Mouse (Mus musculus) limb, embryonic 15.5 days (tissue): ENCODE results near the gene Lcmt1. TPM values are rescaled to one million over a fixed set of nuclear protein-coding genes. Genes with fewer than 3 reads are reported as not detected.
A peak's percentile ranks its signal among the peaks of the same experiment; 100 is the strongest.

Experiments used
- ATAC-seq: fragments of 200-750 bp; cut with Nextera tagmentation; 2 replicates; pipeline ENCODE4 v1.8.0; 2017; ENCODE audit warnings: low read depth, moderate TSS enrichment; ENCODE audit not compliant: insufficient number of reproducible peaks, low FRiP score, low TSS enrichment
- H3K27ac ChIP-seq: fragments of 300-500 bp; sonication (generic); 2 replicates; pipeline ENCODE4 v1.5.1; 2015; ENCODE audit warnings: moderate library complexity, mild to moderate bottlenecking, inconsistent platforms
- H3K27me3 ChIP-seq: fragments of 300-500 bp; sonication (generic); 2 replicates; pipeline ENCODE4 v1.6.1; 2015; ENCODE audit warnings: inconsistent platforms
- H3K36me3 ChIP-seq: fragments of 300-500 bp; sonication (generic); 2 replicates; pipeline ENCODE4 v1.6.1; 2015; ENCODE audit warnings: inconsistent platforms
- H3K4me1 ChIP-seq: fragments of 300-500 bp; sonication (generic); 2 replicates; pipeline ENCODE4 v1.6.1; 2015; ENCODE audit warnings: inconsistent platforms
- H3K4me2 ChIP-seq: fragments of 300-500 bp; sonication (generic); 2 replicates; pipeline ENCODE4 v1.6.1; 2015; ENCODE audit warnings: mild to moderate bottlenecking, inconsistent platforms
- H3K4me3 ChIP-seq: fragments of 300-500 bp; sonication (generic); 2 replicates; pipeline ENCODE4 v1.5.1; 2015; ENCODE audit warnings: mild to moderate bottlenecking, inconsistent platforms
- H3K9ac ChIP-seq: fragments of 300-500 bp; sonication (generic); 2 replicates; pipeline ENCODE4 v1.6.1; 2015; ENCODE audit warnings: inconsistent platforms
- H3K9me3 ChIP-seq: fragments of 300-500 bp; sonication (generic); 2 replicates; pipeline ENCODE4 v1.6.1; 2016; ENCODE audit warnings: inconsistent platforms
- WGBS: fragments of 180-500 bp; shearing (Covaris S2); methylation state at CpG from one replicate; pipeline ENCODE4 v1.1.7; 2015; 5-methylcytosine and 5-hydroxymethylcytosine counted together
- polyA plus RNA-seq: library from polyadenylated mRNA; unstranded; fragments of >200 nt; fragmentation: Nextera tagmentation; extraction: Ambion mirVana; gene quantifications from 2 replicates; pipeline ENCODE4 v1.2.1, GENCODE M21; 2015

Lcmt1 gene
- polyA plus RNA-seq, 1 experiment from 2014 or later: 42.8 TPM

DNA sequence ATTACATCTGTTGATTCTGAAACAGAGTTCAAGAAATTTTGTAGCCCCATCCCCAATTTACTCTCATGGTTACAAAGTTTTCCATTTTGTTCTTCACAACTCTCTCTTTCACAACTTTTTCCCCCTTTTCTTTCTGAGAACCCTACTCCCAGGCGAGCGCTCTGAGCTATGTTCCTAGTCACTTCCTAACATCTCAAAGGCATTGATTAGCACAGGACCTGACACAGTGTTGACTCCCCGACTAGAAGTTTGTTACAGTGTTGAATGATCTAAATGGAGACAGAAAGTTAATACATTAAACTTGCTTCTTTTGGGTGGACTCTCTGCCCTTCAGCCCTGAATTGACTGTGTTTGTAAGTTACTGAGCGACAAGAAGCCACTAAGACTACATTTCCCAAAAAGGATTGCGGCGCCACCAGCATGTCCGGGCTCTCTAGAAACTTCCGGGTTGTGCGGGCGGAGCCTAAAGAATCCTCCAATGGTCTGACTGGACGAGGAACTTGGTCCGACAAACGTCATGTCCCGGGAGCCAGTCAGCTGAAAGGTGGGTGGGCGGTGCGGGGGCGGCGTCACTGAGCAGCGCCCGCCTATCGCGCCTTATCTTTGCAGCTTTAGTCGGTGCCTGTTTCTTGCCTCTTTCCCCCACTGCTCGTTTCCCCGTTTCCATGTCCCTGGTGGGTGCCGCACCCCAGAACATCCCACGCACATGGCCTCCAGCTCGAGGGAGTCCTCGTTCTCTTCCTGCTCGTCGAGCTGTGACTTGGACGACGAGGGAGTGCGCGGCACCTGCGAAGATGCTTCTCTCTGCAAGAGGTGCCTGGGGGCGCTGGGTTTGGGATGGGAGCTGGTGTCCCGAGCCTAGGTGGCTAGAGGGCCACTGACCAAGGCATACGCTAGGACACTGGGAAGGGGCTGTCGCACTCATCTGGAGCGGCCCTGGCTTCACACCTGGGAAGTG is 8.1 kb downstream of the Lcmt1 start:
- Histone ChIP-seq H3K27me3 (no peaks in the 10 kb centered on the region), H3K9ac (peak overlapping the region; percentile 67), H3K4me2 (peak overlapping the region; percentile 91), H3K9me3 (no peaks in the 10 kb centered on the region), H3K4me3 (peak overlapping the region; percentile 80), H3K27ac (peak overlapping the region; percentile 62), H3K4me1 (peaks cover 13% of the 10 kb centered on the region), H3K36me3 (no peaks in the 10 kb centered on the region)
- 4% methylated on average over 41 of the region's 41 CpGs for WGBS
- peak; percentile 99 for ATAC-seq

DNA sequence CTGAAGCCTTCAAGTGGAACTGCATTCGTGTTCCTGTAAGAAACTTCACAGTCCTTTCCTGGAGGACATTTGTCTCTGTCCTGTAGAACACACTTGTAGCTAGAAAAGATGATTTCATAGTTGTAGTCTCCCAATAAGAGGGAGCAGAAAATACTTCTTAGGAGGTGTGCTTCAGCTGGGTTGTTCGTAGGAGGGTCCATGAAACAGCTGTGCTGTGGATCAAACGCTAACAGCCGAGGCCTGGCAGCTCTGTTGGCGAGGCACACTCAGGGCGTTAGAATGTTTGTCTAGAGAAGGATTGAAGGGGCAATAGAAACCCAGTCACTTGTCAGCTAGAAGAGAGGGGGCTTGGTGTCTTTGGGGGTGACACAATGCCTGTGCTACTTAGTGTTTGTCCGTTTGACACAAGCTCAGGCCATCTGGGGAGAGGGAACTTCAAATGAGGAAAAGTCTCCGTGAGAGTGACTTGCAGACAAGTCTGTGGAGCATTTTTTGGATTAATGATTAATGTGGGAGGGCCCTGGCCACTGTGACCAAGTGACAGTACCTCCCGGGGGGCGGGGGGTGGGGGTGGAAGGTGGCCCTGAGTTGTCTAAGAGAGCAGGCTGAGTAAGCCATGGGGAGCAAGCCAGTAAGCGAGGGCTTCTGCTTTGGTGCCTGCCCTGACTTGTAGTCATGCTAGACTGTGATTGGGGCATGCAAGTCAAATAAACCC is 16.3 kb downstream of the Lcmt1 start:
- WGBS: 70% methylated on average over 11 of the region's 11 CpGs
- no peaks in the 10 kb centered on the region for H3K4me1 ChIP-seq
- no peak overlapping the region for H3K9ac ChIP-seq
- no peak for ATAC-seq
- no peak overlapping the region for H3K27ac ChIP-seq
- H3K4me2 ChIP-seq: no peak overlapping the region
- no peaks in the 10 kb centered on the region for H3K27me3 ChIP-seq
- no peaks in the 10 kb centered on the region for H3K9me3 ChIP-seq
- H3K4me3 ChIP-seq: no peak overlapping the region
- H3K36me3 ChIP-seq: peaks cover 26% of the 10 kb centered on the region

DNA sequence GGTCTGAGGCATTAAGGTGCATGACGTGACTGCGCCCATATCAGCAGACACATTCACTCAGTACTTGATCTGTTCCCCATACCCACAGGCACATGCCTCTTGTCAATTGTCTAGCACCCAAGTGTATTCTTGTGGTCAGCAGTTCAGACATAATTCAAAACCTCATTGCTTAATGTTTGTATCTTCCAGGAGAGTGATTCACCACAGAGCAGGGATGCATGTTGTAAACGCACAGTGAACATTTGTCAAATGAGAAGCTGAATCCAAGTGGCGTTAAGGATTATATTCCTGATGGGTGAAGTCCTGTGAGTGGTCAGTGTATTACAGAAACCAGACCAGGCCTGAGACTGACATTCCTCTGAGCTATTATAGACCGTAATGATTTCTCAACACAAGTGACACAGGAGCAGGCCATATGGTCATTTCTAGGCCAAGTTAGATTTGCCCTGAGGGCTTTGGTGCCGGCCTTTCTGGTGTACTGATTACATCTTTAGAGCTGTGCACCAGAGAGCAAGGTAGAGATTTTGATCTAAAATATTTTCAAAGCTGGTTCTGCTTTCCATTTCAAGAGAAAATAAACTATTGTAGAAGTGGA is 20.2 kb downstream of the Lcmt1 start:
- peaks cover 27% of the 10 kb centered on the region for H3K36me3 ChIP-seq
- WGBS: 75% methylated on average over 6 of the region's 6 CpGs

DNA sequence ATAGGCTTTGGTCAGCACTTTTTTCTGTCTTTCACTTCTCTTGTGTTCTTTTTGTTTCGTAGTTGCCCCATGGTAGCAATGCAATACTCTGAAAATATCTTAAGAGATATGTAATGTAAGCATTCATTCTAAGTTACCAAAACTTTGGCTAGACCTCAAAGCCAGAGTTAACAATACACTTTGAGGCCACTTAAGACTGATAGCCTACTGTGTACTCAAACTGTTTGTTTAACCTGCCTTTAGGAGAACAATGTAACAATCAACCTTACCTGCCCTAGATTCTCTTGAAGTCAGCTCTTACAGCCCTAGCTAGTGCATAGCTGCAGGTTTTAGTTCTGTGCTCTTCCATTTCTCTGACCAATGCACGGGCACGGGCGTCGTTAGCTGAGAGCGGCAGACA is 24.7 kb downstream of the Lcmt1 start:
- Histone ChIP-seq H3K4me1 (no peaks in the 10 kb centered on the region), H3K27ac (no peak overlapping the region), H3K9ac (no peak overlapping the region), H3K9me3 (no peaks in the 10 kb centered on the region), H3K4me2 (no peak overlapping the region), H3K36me3 (peaks cover 7% of the 10 kb centered on the region; the same call in 1 of the 2 replicates), H3K4me3 (no peak overlapping the region), H3K27me3 (no peaks in the 10 kb centered on the region)
- no peak for ATAC-seq
- WGBS: 90% methylated on average over 6 of the region's 6 CpGs

More for the DNA sequence above, 20.2 kb downstream of the Lcmt1 start:
- no peak overlapping the region for H3K4me3 ChIP-seq
- H3K9ac ChIP-seq: no peak overlapping the region
- ATAC-seq: no peak
- no peak overlapping the region for H3K27ac ChIP-seq
- H3K4me1 ChIP-seq: no peaks in the 10 kb centered on the region
- H3K9me3 ChIP-seq: no peaks in the 10 kb centered on the region
- no peaks in the 10 kb centered on the region for H3K27me3 ChIP-seq
- H3K4me2 ChIP-seq: no peak overlapping the region

DNA sequence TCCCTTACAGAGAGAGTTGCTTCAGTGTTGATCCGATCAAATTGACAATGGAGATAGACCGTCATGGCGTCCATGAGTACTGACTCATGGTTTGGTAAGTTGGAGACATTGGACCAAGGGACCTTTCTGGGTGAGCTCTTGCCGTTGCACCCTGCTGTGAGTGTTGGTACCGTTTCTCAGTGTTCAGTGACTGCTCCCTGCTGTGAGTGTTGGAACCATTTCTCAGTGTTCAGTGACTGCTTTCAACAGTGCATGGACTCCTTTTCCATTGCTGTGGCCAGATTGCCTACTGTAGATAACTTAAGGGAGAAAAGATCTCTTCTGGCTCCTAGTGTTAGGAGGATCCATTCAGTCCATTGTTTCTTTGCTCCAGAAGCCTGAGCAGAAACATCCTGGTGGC is 27.3 kb downstream of the Lcmt1 start:
- Histone ChIP-seq H3K4me2 (no peak overlapping the region), H3K9ac (no peak overlapping the region), H3K4me1 (no peaks in the 10 kb centered on the region), H3K4me3 (no peak overlapping the region), H3K27ac (no peak overlapping the region), H3K9me3 (no peaks in the 10 kb centered on the region), H3K27me3 (no peaks in the 10 kb centered on the region), H3K36me3 (0 out of 2 replicates have a peak, but pooled peaks cover 6% of the 10 kb centered on the region)
- ATAC-seq: no peak
- 92% methylated on average over 5 of the region's 5 CpGs for WGBS

DNA sequence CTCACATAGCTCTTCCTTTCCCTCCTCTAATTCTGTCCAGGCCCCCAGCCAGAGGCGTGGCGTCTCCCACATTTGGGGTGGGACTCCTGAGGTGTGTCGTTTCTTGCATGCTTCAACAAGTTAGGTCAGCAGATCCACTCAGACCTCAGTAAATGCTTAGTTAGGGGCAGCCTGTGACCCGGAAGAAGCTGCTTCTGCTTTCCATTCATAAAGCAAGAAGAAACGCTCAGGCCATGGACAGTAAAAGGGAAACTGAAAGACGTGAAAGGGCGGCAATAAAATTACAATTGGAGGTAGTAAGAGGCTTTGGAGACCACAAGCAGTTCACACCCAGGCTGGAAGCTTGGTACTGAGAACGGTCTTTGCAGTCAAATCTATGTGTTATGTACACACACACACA is 27.8 kb downstream of the Lcmt1 start:
- H3K36me3 ChIP-seq: peaks cover 10% of the 10 kb centered on the region; the same call in 1 of the 2 replicates
- H3K4me3 ChIP-seq: no peak overlapping the region
- H3K9me3 ChIP-seq: no peaks in the 10 kb centered on the region
- no peak overlapping the region for H3K4me2 ChIP-seq
- no peak overlapping the region for H3K27ac ChIP-seq
- H3K27me3 ChIP-seq: no peaks in the 10 kb centered on the region
- H3K9ac ChIP-seq: no peak overlapping the region
- 54% methylated on average over 8 of the region's 8 CpGs for WGBS
- ATAC-seq: no peak
- no peaks in the 10 kb centered on the region for H3K4me1 ChIP-seq

DNA sequence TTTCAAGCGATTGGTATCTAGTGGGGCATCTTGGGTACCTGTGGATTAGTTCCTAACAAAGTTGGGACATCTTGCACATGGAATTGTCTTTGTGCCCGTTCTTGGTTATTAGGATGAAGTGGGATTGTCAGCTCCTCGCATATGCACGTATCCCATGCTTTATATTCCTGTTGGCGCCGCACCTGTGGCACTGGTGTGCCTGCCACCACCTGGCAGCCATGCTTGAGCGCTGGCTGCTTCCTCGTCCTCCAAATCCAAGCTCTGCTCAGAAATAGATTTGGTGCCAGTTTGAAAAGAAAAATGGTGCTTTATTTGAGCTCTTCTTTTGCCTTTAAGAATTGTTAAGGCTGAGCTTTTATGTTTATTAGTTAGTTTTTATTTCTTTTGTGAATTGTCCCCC is 28.3 kb downstream of the Lcmt1 start:
- no peaks in the 10 kb centered on the region for H3K9me3 ChIP-seq
- peaks cover 15% of the 10 kb centered on the region for H3K36me3 ChIP-seq
- ATAC-seq: no peak
- H3K9ac ChIP-seq: no peak overlapping the region
- H3K4me1 ChIP-seq: no peaks in the 10 kb centered on the region
- 88% methylated on average over 8 of the region's 8 CpGs for WGBS
- no peaks in the 10 kb centered on the region for H3K27me3 ChIP-seq
- no peak overlapping the region for H3K27ac ChIP-seq
- H3K4me2 ChIP-seq: no peak overlapping the region
- H3K4me3 ChIP-seq: no peak overlapping the region

DNA sequence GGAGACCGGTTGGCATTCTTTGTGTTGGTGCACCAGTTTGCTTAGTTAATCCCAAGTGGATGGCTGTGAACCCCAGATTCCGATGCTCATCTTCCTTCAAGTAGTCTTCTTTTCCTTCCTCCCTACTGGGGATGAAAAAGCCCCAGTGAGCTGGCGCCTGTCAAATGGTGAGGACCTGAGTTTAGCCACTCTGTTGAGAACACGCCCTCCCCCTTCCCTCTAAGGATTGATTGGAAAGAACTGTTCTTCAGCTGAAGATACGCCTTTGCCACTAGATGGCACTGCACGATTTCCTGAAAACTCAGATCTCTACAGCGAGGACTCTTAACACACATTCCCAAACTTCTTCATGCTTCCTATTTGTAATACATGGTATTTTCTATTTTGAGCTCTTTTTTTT is 29.2 kb downstream of the Lcmt1 start:
- H3K27me3 ChIP-seq: no peaks in the 10 kb centered on the region
- 24% methylated on average over 7 of the region's 7 CpGs for WGBS
- no peak overlapping the region for H3K4me3 ChIP-seq
- H3K4me1 ChIP-seq: no peaks in the 10 kb centered on the region
- peaks cover 18% of the 10 kb centered on the region for H3K36me3 ChIP-seq
- no peak overlapping the region for H3K4me2 ChIP-seq
- ATAC-seq: no peak
- no peaks in the 10 kb centered on the region for H3K9me3 ChIP-seq
- H3K27ac ChIP-seq: no peak overlapping the region
- H3K9ac ChIP-seq: no peak overlapping the region

DNA sequence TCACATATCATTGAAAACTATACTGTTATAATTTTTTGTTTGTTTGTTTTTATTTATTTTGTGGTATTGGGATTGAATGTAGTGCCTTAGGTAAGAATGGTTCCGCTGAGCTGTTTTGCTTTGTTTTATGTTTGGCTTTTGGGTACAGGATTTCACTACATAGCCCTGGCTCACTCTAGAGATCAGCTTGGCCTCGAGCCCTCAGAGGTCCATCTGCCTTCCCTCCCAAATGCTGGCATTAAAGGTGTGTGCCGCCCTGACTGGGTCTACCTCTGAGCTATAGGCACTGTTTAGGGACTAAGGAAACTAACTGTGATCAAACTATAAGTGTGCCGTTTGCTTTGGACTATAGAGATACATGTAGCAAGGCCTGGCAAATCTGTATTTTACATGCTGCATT is 29.7 kb downstream of the Lcmt1 start:
- Histone ChIP-seq H3K4me2 (no peak overlapping the region), H3K9ac (no peak overlapping the region), H3K36me3 (peaks cover 22% of the 10 kb centered on the region), H3K4me1 (no peaks in the 10 kb centered on the region), H3K9me3 (no peaks in the 10 kb centered on the region), H3K4me3 (no peak overlapping the region), H3K27me3 (no peaks in the 10 kb centered on the region), H3K27ac (no peak overlapping the region)
- ATAC-seq: no peak
- whole genome bisulfite sequencing: 84% methylated on average over 4 of the region's 4 CpGs

DNA sequence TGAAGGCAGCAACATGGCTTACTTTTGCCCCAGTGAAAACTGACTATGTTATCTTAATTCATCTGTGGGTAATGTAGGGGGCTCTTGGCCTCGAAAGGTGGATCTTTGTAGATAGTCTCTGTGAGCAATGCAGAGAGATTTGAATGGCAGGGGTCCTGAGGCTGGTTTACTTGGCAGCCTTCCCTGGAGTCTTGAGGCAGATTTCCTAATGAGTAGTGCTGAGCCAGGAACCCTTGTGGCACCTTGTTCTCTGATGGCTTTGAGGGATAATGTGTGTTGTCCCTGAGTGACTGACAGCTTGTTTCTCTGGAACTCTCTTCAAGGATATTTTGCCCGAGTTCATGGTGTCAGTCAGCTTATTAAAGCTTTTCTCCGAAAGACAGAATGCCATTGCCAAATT is 31.5 kb downstream of the Lcmt1 start:
- Histone ChIP-seq H3K27ac (no peak overlapping the region), H3K9me3 (no peaks in the 10 kb centered on the region), H3K27me3 (no peaks in the 10 kb centered on the region), H3K36me3 (peaks cover 37% of the 10 kb centered on the region), H3K4me3 (no peak overlapping the region), H3K4me1 (no peaks in the 10 kb centered on the region), H3K9ac (no peak overlapping the region), H3K4me2 (no peak overlapping the region)
- no peak for ATAC-seq
- 71% methylated on average over 3 of the region's 3 CpGs for WGBS

DNA sequence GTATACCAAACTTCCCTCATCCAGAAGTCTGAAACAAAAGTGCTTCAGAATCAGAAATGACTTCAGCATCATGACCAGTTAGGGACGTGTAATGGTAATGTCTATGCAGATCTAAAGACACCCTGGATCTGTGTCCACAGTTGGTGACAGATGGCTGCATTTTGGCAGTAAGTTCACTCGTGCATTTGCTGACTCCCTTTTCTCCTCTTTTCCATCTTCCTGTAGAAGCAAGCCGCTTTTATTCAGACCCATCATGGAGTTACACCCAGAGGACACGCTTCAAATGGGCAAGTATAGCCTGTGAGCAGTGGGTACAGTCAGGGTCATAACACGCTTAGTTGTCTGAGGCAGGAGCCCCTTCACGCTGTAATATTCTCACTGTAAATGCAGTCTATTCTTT is 34.6 kb downstream of the Lcmt1 start:
- no peaks in the 10 kb centered on the region for H3K27me3 ChIP-seq
- H3K4me1 ChIP-seq: no peaks in the 10 kb centered on the region
- no peak overlapping the region for H3K4me3 ChIP-seq
- H3K9me3 ChIP-seq: no peaks in the 10 kb centered on the region
- no peak for ATAC-seq
- H3K9ac ChIP-seq: no peak overlapping the region
- H3K4me2 ChIP-seq: no peak overlapping the region
- peaks cover 42% of the 10 kb centered on the region for H3K36me3 ChIP-seq
- WGBS: 94% methylated on average over 6 of the region's 6 CpGs
- H3K27ac ChIP-seq: no peak overlapping the region

DNA sequence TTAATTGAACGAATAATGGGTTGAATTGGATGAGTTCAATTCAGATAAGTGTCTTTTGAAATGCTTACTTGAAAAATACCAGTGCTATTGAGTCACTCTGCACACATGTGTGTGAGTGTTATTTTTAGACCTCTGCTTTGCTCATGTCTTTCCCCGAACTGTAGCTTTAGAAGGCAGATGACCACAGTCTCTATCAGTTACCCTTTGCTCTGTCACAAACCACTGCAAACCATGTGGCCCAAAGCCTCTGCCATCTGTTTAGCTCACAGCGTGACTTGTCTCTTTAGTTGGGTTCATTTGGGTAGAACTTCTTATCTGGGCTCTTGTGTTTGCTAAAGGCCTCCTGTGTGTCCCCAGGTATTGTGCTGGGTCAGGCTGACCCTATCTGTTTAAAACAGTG is 36.0 kb downstream of the Lcmt1 start:
- Histone ChIP-seq H3K4me1 (no peaks in the 10 kb centered on the region), H3K4me2 (no peak overlapping the region), H3K36me3 (peaks cover 45% of the 10 kb centered on the region), H3K4me3 (no peak overlapping the region), H3K9ac (no peak overlapping the region), H3K9me3 (no peaks in the 10 kb centered on the region), H3K27ac (no peak overlapping the region), H3K27me3 (no peaks in the 10 kb centered on the region)
- 87% methylated on average over 3 of the region's 3 CpGs for WGBS
- no peak for ATAC-seq
